Mouse (Mus musculus) neutrophil, adult 59 days (primary cell): ENCODE results near the gene Atg9b. TPM values are rescaled to one million over a fixed set of nuclear protein-coding genes. Genes with fewer than 3 reads are reported as not detected.

Source experiments
- total RNA-seq, 2 experiments: library from RNA; stranded (reverse); gene quantifications; 1 replicate in 1 of 2; 2 replicates in 1 of 2; pipeline ENCODE4 v1.2.4; 2023

Gene Atg9b
- 1 to 10 TPM in 1 of 2 experiments, under 1 TPM in 1; 0.31 to 1.1 TPM for total RNA-seq

GRCm38 (mm10) chr5:24391864-24392263 is at the start of gene Atg9b:
Atg9b (minus strand) TSS chr5:24392143.

DNA sequence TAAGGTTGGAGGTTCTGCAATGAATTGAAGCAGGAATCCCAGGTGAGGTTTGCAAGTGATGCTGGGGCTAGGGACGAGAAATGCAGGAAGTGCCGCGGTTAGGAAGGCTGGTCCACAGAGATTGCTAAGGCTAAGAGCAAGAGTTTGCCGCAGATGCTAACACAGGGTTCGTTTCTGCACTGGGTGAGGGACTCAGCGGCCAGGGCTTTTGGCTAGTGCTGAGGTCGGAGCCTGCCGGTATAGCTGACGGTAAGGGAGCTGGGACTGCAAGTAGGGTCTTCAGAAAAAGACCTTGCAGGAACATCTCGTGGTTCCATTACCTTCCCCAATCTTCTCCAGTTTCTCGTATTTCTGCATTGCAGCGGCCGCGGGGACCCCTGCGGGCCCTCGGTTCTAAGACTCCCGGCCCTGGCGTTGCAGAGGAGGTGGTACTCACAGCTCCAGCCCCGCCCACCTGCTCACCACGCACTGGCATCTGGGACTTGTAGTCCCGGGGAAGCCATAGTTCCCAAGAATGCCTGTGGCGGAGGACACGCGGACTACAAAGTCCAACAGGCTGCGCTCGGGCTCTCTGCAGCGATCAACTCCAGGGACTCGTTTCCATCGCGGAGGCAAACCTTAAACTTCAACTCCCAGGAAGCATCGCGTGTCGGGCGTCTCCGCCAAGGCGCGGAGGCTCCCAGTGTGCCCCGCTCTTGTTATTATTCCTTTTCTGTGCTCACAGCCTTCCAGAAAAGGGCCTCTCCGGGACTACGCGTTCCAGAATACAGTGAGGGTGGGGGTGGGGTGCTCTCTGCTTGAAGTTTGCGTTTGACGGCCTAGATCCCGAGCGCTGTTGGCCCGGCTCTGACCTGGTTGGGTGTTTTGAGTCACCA is 31.4 kb upstream of the Atg9b start, which contains the start of the genes Cdk5 and Slc4a2:
TSS of gene Cdk5 (minus strand) at position 402 of the 875 bp plus-strand sequence.
TSS of gene Slc4a2 (plus strand) at position 709 of the 875 bp plus-strand sequence.

GRCm38 (mm10) chr5:24413042-24413693 is 21.2 kb upstream of the Atg9b start, which contains the start of gene Asic3:
Asic3 (plus strand) TSS chr5:24413392.

DNA sequence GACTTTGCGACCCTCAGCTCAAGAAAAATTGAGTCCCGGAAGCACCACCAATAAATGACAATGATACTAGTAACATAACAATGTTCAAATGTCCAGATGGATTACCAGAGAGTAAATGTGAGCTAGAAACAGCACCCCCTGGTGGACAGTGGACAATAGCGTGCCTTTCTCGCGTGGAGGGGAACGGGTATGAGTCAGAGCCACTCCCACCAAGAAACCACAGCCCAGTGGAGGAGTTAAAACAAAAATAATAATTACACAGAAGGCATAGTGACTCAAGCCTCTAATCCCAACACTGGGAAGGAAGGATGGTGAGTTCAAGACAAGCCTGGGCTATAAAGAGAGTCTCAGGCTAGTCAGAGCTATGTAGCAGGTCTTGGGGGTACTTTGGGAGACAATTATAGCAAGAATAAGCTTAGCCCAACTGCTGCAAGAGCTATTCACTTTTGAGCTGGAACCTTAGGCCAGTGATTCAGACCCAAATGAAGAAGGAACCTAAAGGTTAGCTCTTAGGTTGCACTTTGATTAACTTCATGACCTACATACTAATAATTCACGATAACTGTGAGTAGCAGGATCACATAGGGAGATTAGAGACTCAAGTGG is 1.6 kb upstream of the Atg9b start, which contains the start of gene Abcb8:
TSS of gene Abcb8 (plus strand) at position 272 of the 606 bp plus-strand sequence.

GRCm38 (mm10) chr5:24364508-24364907 is 27.4 kb downstream of the Atg9b start, which contains the start of gene Nos3:
Nos3 (plus strand) TSS chr5:24364810.

DNA sequence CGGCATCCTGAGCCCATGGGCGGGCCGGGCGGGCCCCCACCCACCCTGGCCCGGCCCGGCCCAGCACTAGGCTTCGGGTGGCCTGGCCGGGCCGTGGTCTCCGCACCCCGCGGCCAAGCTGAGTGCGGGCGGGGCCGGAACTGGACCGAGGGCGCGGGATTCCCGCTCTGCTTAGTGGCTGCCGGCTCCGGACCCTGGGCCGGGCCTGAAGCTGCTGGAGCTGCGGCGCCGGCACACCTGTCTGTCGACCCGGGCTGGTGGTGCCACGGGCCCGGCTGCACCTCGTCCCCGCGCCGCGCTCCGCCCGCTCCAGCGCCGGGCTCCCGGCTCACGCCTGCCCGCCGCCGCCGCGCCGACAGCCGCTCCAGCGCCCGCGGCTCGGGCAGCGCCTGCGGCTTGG is 40.7 kb downstream of the Atg9b start, which contains the start of gene Kcnh2:
TSS of gene Kcnh2 (minus strand) at position 327 of the 400 bp plus-strand sequence.

Other genes with a start within 250 kb of the Atg9b start
- gene Nupl2, start 227.2 kb downstream of the Atg9b start, total RNA-seq = 1 to 10 TPM; 4.6 to 5.6 TPM
- gene Kcnh2, start 40.5 kb downstream of the Atg9b start, total RNA-seq = not detected
- gene Nos3, start 27.3 kb downstream of the Atg9b start, total RNA-seq = under 1 TPM in 1 of 2 experiments, not detected in 1; 0.13 TPM
- gene Abcb8, start 1.5 kb upstream of the Atg9b start, total RNA-seq = 10 to 100 TPM; 11.7 to 13.8 TPM
- not detected for gene Asic3, start 21.2 kb upstream of the Atg9b start, total RNA-seq
- 10 to 100 TPM; 28.2 to 28.5 TPM for gene Cdk5, start 31.4 kb upstream of the Atg9b start, total RNA-seq
- 10 to 100 TPM; 57.8 to 62.5 TPM for gene Slc4a2, start 31.7 kb upstream of the Atg9b start, total RNA-seq
- 10 to 100 TPM; 26.5 to 30.3 TPM for gene Fastk, start 53.1 kb upstream of the Atg9b start, total RNA-seq
- gene Tmub1, start 55.7 kb upstream of the Atg9b start, total RNA-seq = 10 to 100 TPM; 14.0 to 14.5 TPM
- gene Agap3, start 60.0 kb upstream of the Atg9b start, total RNA-seq = 10 to 100 TPM; 26.9 to 28.4 TPM
- gene Gbx1, start 135.1 kb upstream of the Atg9b start, total RNA-seq = not detected
- gene Asb10, start 148.8 kb upstream of the Atg9b start, total RNA-seq = not detected
- not detected for gene 4931409K22Rik, start 164.7 kb upstream of the Atg9b start, total RNA-seq
- gene Abcf2, start 185.3 kb upstream of the Atg9b start, total RNA-seq = 10 to 100 TPM; 25.6 to 25.9 TPM
- 10 to 100 TPM; 19.1 to 23.7 TPM for gene Chpf2, start 194.6 kb upstream of the Atg9b start, total RNA-seq
- under 1 TPM in 1 of 2 experiments, not detected in 1; 0.31 TPM for gene Smarcd3, start 232.3 kb upstream of the Atg9b start, total RNA-seq